Mouse (Mus musculus): Measurements from ENCODE around the gene Pex10.
A peak's percentile ranks its signal among the peaks of the same experiment; 100 is the strongest.

- peak; percentile 76 for TF ChIP-seq POLR2A (IDR thresholded peaks at IDR 0.05; ENCODE audit: control insufficient read depth, low read depth, low read length)
- TF ChIP-seq CTCF (IDR thresholded peaks at IDR 0.05; ENCODE audit: control insufficient read depth, insufficient read depth, insufficient replicate concordance, low read depth, low read length) = no peak
These were observed 19.6 kb downstream of the Pex10 start, which contains the start of the genes Rer1 and Morn1 for GRCm38 (mm10) chr4:155086108-155087024.
